Mouse (Mus musculus) intestine, postnatal 0 days (tissue): ENCODE data around the gene Oprm1. TPM values are rescaled to one million over a fixed set of nuclear protein-coding genes. Genes with fewer than 3 reads are reported as not detected.

ENCODE experiments used
- ATAC-seq: fragments of 200-750 bp; cut with Nextera tagmentation; 2 replicates; pipeline ENCODE4 v1.8.0; 2017; ENCODE audit warnings: mild to moderate bottlenecking, moderate TSS enrichment, moderate library complexity
- H3K27ac ChIP-seq: fragments of 300-500 bp; sonication (generic); 2 replicates; pipeline ENCODE4 v1.5.1; 2014; ENCODE audit warnings: mild to moderate bottlenecking, low read depth, low read length, moderate library complexity
- H3K27me3 ChIP-seq: fragments of 300-500 bp; sonication (generic); replicated peaks from 2 replicates; pipeline ENCODE4 v1.6.1; 2014; ENCODE audit warnings: low read length, mixed read lengths; ENCODE audit not compliant: control insufficient read depth, insufficient read depth
- H3K36me3 ChIP-seq: fragments of 300-500 bp; sonication (generic); 2 replicates; pipeline ENCODE4 v1.6.1; 2014; ENCODE audit warnings: mild to moderate bottlenecking, moderate library complexity; ENCODE audit not compliant: control insufficient read depth, insufficient read depth
- H3K4me1 ChIP-seq: fragments of 300-500 bp; sonication (generic); replicated peaks from 2 replicates; pipeline ENCODE4 v1.6.1; 2014; ENCODE audit warnings: antibody characterized with exemption, low read length, mixed read lengths; ENCODE audit not compliant: control insufficient read depth, insufficient read depth
- H3K4me2 ChIP-seq: fragments of 300-500 bp; sonication (generic); replicated peaks from 2 replicates; pipeline ENCODE4 v1.6.1; 2014; ENCODE audit warnings: low read depth, mild to moderate bottlenecking, moderate library complexity
- H3K4me3 ChIP-seq: fragments of 300-500 bp; sonication (generic); 2 replicates; pipeline ENCODE4 v1.5.1; 2014; ENCODE audit warnings: low read depth, low read length
- H3K9ac ChIP-seq: fragments of 300-500 bp; sonication (generic); 2 replicates; pipeline ENCODE4 v1.6.1; 2014; ENCODE audit warnings: mild to moderate bottlenecking, low read depth, low read length
- H3K9me3 ChIP-seq: fragments of 300-500 bp; sonication (generic); 2 replicates; pipeline ENCODE4 v1.6.1; 2016; ENCODE audit warnings: mixed run types; ENCODE audit not compliant: control insufficient read depth
- CTCF ChIP-seq: sonication (generic); IDR thresholded peaks from 2 replicates; pipeline ENCODE4 v1.5.1; 2016; ENCODE audit warnings: low read depth, mild to moderate bottlenecking, control low read depth, antibody characterized with exemption, moderate library complexity
- WGBS: fragments of 180-500 bp; shearing (Covaris S2); extraction: QIAGEN DNeasy Blood & Tissue Kit; methylation state at CpG from one replicate; pipeline ENCODE4 v1.1.7; 2014; 5-methylcytosine and 5-hydroxymethylcytosine counted together
- polyA plus RNA-seq: library from polyadenylated mRNA; unstranded; fragments of >200 nt; fragmentation: Nextera tagmentation; extraction: Ambion mirVana; gene quantifications from 2 replicates; pipeline ENCODE4 v1.2.1, GENCODE M21; 2015

Gene Oprm1
- polyA plus RNA-seq, 1 experiment from 2014 or later, result 0.29 TPM

DNA sequence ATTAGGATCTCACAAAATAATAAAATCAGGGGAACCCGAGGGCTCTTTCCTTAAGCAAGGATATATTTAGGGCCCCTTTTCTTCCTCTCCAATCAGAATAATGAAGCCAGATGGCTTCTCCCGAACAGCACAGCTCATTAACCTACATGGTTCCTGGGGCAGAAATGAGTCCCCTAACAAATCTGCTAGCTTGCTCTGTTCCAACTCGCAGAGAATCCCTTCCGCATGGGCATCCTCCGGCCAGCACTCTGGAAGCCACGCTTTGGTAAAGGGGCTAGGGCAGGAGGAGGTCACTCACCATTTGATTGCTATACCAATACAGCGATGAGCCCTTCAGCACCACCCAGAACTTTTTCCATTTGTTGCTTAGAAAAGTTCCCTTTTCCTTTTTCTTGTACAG lies 220.9 kb downstream of the Oprm1 start:
- no peaks in the 10 kb centered on the region for H3K27me3 ChIP-seq
- WGBS, result 76% methylated on average over 7 of the region's 7 CpGs
- no peak for TF ChIP-seq CTCF
- no peaks in the 10 kb centered on the region for H3K4me1 ChIP-seq
- H3K4me3 ChIP-seq, result no peak overlapping the region
- H3K4me2 ChIP-seq, result no peak overlapping the region
- no peak overlapping the region for H3K27ac ChIP-seq
- no peaks in the 10 kb centered on the region for H3K36me3 ChIP-seq
- ATAC-seq, result no peak
- H3K9ac ChIP-seq, result no peak overlapping the region
- H3K9me3 ChIP-seq, result no peaks in the 10 kb centered on the region

GRCm38 (mm10) chr10:6979789-6980188 lies 221.5 kb downstream of the Oprm1 start:
- no peak overlapping the region for H3K9ac ChIP-seq
- H3K27me3 ChIP-seq, result no peaks in the 10 kb centered on the region
- no peak overlapping the region for H3K27ac ChIP-seq
- no peak overlapping the region for H3K4me2 ChIP-seq
- H3K9me3 ChIP-seq, result no peaks in the 10 kb centered on the region
- ATAC-seq, result no peak
- H3K4me1 ChIP-seq, result no peaks in the 10 kb centered on the region
- H3K36me3 ChIP-seq, result no peaks in the 10 kb centered on the region
- WGBS, result 57% methylated on average over 8 of the region's 8 CpGs
- TF ChIP-seq CTCF, result no peak
- no peak overlapping the region for H3K4me3 ChIP-seq

DNA sequence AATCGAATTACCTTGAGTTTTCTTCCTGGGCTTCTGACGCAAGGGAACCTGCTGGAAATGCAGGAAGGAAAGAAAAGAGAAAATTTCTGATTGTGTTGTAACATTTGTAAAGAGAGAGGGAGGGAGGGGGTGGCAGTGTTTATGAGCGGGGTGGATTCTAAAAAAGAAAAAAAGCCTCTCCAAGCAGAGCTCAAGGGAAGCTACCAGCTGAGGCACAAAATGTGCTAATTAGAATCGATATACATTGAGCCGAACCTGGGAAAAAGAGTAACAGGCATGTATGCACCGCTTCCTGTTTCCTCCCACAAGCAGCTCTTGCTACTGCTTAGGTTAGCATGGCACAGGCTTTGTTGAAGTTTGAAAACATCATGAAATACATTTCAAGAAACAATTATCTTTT lies 221.9 kb downstream of the Oprm1 start:
- H3K27me3 ChIP-seq, result no peaks in the 10 kb centered on the region
- H3K36me3 ChIP-seq, result no peaks in the 10 kb centered on the region
- no peak for TF ChIP-seq CTCF
- no peaks in the 10 kb centered on the region for H3K9me3 ChIP-seq
- no peak overlapping the region for H3K9ac ChIP-seq
- H3K4me3 ChIP-seq, result no peak overlapping the region
- H3K27ac ChIP-seq, result no peak overlapping the region
- no peak for ATAC-seq
- H3K4me1 ChIP-seq, result no peaks in the 10 kb centered on the region
- WGBS, result 24% methylated on average over 6 of the region's 6 CpGs
- H3K4me2 ChIP-seq, result no peak overlapping the region; the same call in 1 of the 2 replicates

- Histone ChIP-seq H3K27ac (no peak overlapping the region), H3K36me3 (no peaks in the 10 kb centered on the region)
Observed at GRCm38 (mm10) chr10:6982751-6983151, 224.4 kb downstream of the Oprm1 start.

GRCm38 (mm10) chr10:6983431-6983830 lies 225.1 kb downstream of the Oprm1 start:
- H3K27ac ChIP-seq, result no peak overlapping the region
- 87% methylated on average over 2 of the region's 2 CpGs for WGBS
- no peak for TF ChIP-seq CTCF
- H3K4me2 ChIP-seq, result no peak overlapping the region
- H3K36me3 ChIP-seq, result no peaks in the 10 kb centered on the region
- H3K9ac ChIP-seq, result no peak overlapping the region
- H3K27me3 ChIP-seq, result no peaks in the 10 kb centered on the region
- H3K4me1 ChIP-seq, result no peaks in the 10 kb centered on the region
- ATAC-seq, result no peak
- H3K9me3 ChIP-seq, result no peaks in the 10 kb centered on the region
- no peak overlapping the region for H3K4me3 ChIP-seq

More at GRCm38 (mm10) chr10:6982751-6983151, 224.4 kb downstream of the Oprm1 start:
- Histone ChIP-seq H3K4me3 (no peak overlapping the region), H3K4me2 (no peak overlapping the region), H3K9ac (no peak overlapping the region), H3K4me1 (no peaks in the 10 kb centered on the region), H3K9me3 (no peaks in the 10 kb centered on the region), H3K27me3 (no peaks in the 10 kb centered on the region)
- ATAC-seq, result no peak
- TF ChIP-seq CTCF, result no peak
- WGBS, result 68% methylated on average over 2 of the region's 2 CpGs

GRCm38 (mm10) chr10:6986246-6986645 lies 227.9 kb downstream of the Oprm1 start:
- Histone ChIP-seq H3K4me3 (no peak overlapping the region), H3K9ac (no peak overlapping the region), H3K4me2 (no peak overlapping the region), H3K36me3 (no peaks in the 10 kb centered on the region), H3K27me3 (no peaks in the 10 kb centered on the region), H3K27ac (no peak overlapping the region), H3K9me3 (no peaks in the 10 kb centered on the region), H3K4me1 (no peaks in the 10 kb centered on the region)
- TF ChIP-seq CTCF, result no peak
- no peak for ATAC-seq
- WGBS, result 84% methylated on average over 4 of the region's 4 CpGs

DNA sequence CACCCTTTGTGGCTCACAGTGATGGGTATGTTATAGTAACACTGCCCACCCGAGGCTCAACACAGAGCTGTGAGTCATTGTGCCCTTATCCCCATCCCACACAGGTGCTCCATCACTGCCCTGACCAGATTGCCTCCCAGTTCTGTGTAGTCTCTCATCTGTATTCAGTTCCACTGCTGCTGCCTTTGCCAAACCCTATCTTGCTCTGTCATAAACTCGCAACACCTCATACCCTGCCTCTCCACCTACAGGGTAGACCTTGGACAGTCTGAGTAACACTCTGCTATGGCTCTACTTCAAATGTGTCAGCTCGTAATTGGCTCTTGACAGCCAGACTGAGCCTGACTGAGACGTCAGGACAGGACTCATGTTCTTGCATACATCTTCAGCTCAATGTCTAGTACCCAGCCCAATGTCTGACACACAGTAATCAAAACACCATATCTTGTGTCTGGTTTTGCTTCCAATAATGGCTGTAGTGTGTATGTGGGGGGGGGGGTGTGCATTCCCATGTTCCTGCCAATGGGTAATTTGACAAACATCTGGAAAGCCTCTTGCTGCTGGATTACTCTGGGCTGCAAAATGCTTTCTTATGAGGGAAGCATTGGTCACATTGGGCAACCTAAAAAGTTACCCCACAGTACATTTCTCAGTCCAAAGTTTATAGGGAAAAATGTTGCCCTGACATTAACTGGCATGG lies 229.2 kb downstream of the Oprm1 start:
- no peak overlapping the region for H3K9ac ChIP-seq
- no peak for TF ChIP-seq CTCF
- H3K36me3 ChIP-seq, result no peaks in the 10 kb centered on the region
- no peak overlapping the region for H3K4me2 ChIP-seq
- no peak overlapping the region for H3K27ac ChIP-seq
- H3K4me1 ChIP-seq, result no peaks in the 10 kb centered on the region
- no peaks in the 10 kb centered on the region for H3K27me3 ChIP-seq
- WGBS, result 67% methylated on average over 4 of the region's 4 CpGs
- no peaks in the 10 kb centered on the region for H3K9me3 ChIP-seq
- no peak overlapping the region for H3K4me3 ChIP-seq
- ATAC-seq, result no peak
